Mouse (Mus musculus) G1E (cell line): Measurements from ENCODE around the gene Psmb7. TPM values are rescaled to one million over a fixed set of nuclear protein-coding genes. Genes with fewer than 3 reads are reported as not detected.

ENCODE experiments used
- ATAC-seq: 2 replicates; pipeline ENCODE4 v1.8.0; 2016; ENCODE audit warnings: mild to moderate bottlenecking; ENCODE audit not compliant: insufficient number of reproducible peaks, poor library complexity, low FRiP score, severe bottlenecking; ENCODE audit errors: extremely low read depth
- DNase-seq: peaks from one replicate; pipeline ENCODE4 v3.0.0; 2012; ENCODE audit warnings: low spot score
- H3K27me3 ChIP-seq: 2 replicates; pipeline ENCODE4 v1.6.1; 2012; ENCODE audit warnings: mild to moderate bottlenecking, low read length, inconsistent platforms; ENCODE audit not compliant: insufficient read depth
- H3K36me3 ChIP-seq: replicated peaks from 2 replicates; pipeline ENCODE3; 2012; ENCODE audit warnings: mild to moderate bottlenecking, inconsistent platforms
- H3K4me1 ChIP-seq: 2 replicates; pipeline ENCODE4 v1.6.1; 2012; ENCODE audit warnings: low read depth, low read length, inconsistent platforms, mixed read lengths; ENCODE audit not compliant: insufficient read depth
- H3K4me3 ChIP-seq: 2 replicates; pipeline ENCODE4 v1.5.1; 2012; ENCODE audit warnings: low read depth, mild to moderate bottlenecking, inconsistent platforms, low read length, moderate library complexity, mixed read lengths
- H3K9me3 ChIP-seq: replicated peaks from 2 replicates; pipeline ENCODE4 v1.6.1; 2012; ENCODE audit warnings: inconsistent platforms
- CTCF ChIP-seq: IDR thresholded peaks from 2 replicates; pipeline ENCODE4 v1.5.1; 2012; ENCODE audit warnings: low read depth, low read length, inconsistent platforms, mixed read lengths
- GATA1 ChIP-seq: IDR thresholded peaks from 2 replicates; pipeline ENCODE4 v1.6.1; 2012; ENCODE audit warnings: borderline replicate concordance, low read length, inconsistent platforms, mixed read lengths
- GATA2 ChIP-seq: IDR thresholded peaks from 2 replicates; pipeline ENCODE4 v1.6.1; 2012; ENCODE audit warnings: low read depth, low read length, inconsistent platforms, borderline replicate concordance
- POLR2AphosphoS5 ChIP-seq: IDR thresholded peaks from 2 replicates; pipeline ENCODE4 v1.6.1; 2012; ENCODE audit warnings: low read depth, low read length, inconsistent platforms; ENCODE audit not compliant: insufficient replicate concordance
- TAL1 ChIP-seq: conservative IDR thresholded peaks from 2 replicates; pipeline ENCODE4 v1.6.1; 2012; ENCODE audit warnings: low read depth, low read length, inconsistent platforms, mixed read lengths
- polyA plus RNA-seq: library from polyadenylated mRNA; stranded (reverse); fragments of >175 nt; gene quantifications from 2 replicates; pipeline ENCODE4 v1.2.3, GENCODE M21; 2012
- total RNA-seq, 2 experiments: library from RNA; stranded (forward) in 1 of 2; stranded (reverse) in 1 of 2; fragments of 200-1000 nt in 1 of 2; fragments of >200 nt in 1 of 2; fragmentation: Nextera tagmentation in 1 of 2; gene quantifications; 2 replicates each; pipeline ENCODE4 v1.2.3; 2014 to 2017

Psmb7 gene
- total and polyA plus RNA-seq, 3 experiments = 15.2 to 261 (median 114) TPM

GRCm38 (mm10) chr2:38540666-38541065 lies 103.2 kb downstream of the Psmb7 start:
- ATAC-seq = no peak
- no peaks in the 10 kb centered on the region for H3K27me3 ChIP-seq
- no peak overlapping the region; the same call in 1 of the 2 replicates for H3K4me3 ChIP-seq
- H3K4me1 ChIP-seq = peaks cover 100% of the 10 kb centered on the region
- peaks cover 81% of the 10 kb centered on the region for H3K36me3 ChIP-seq
- H3K9me3 ChIP-seq = no peaks in the 10 kb centered on the region
- TF ChIP-seq GATA1 = no peak
- TF ChIP-seq POLR2AphosphoS5 = no peak
- no peak for TF ChIP-seq GATA2
- TF ChIP-seq CTCF = no peak
- no peak for TF ChIP-seq TAL1
- no peak for DNase-seq

GRCm38 (mm10) chr2:38539677-38540076 lies 104.2 kb downstream of the Psmb7 start:
- H3K36me3 ChIP-seq = peaks cover 76% of the 10 kb centered on the region
- no peak overlapping the region for H3K4me3 ChIP-seq
- DNase-seq = no peak
- TF ChIP-seq GATA2 = no peak
- TF ChIP-seq TAL1 = no peak
- no peak for TF ChIP-seq POLR2AphosphoS5
- TF ChIP-seq CTCF = no peak
- no peak for TF ChIP-seq GATA1
- H3K4me1 ChIP-seq = peaks cover 100% of the 10 kb centered on the region
- no peaks in the 10 kb centered on the region for H3K9me3 ChIP-seq
- H3K27me3 ChIP-seq = no peaks in the 10 kb centered on the region
- no peak for ATAC-seq

Other genes starting within 250 kb of the Psmb7 start
- gene Nek6, start 132.4 kb downstream of the Psmb7 start, total RNA-seq (2014; fragmentation: Nextera tagmentation) = 180 and 210 TPM in 2 replicates
- 95.8 and 98.6 TPM in 2 replicates for gene Nek6, start 132.4 kb downstream of the Psmb7 start, total RNA-seq (2017)
- gene Nek6, start 132.4 kb downstream of the Psmb7 start, polyA plus RNA-seq = 113 and 162 TPM in 2 replicates
- not detected in 2 replicates for gene Nr5a1, start 70.5 kb upstream of the Psmb7 start, total RNA-seq (2014; fragmentation: Nextera tagmentation)
- gene Nr5a1, start 70.5 kb upstream of the Psmb7 start, total RNA-seq (2017) = 0.11 and 0.12 TPM in 2 replicates
- gene Nr5a1, start 70.5 kb upstream of the Psmb7 start, polyA plus RNA-seq = 0.03 and 0.04 TPM in 2 replicates